Mouse (Mus musculus) midbrain, embryonic 16.5 days (tissue): ENCODE results near the gene Sorcs2. TPM values are rescaled to one million over a fixed set of nuclear protein-coding genes. Genes with fewer than 3 reads are reported as not detected.
A peak's percentile ranks its signal among the peaks of the same experiment; 100 is the strongest.
"Not testable (repeated sequence)": the region's sequence is repeated elsewhere in the genome, so short reads cannot be mapped to it uniquely, and the experiment has no call there.

Experiments used
- ATAC-seq: fragments of 200-750 bp; cut with Nextera tagmentation; 2 replicates; pipeline ENCODE4 v1.8.0; 2017; ENCODE audit warnings: moderate TSS enrichment
- H3K27ac ChIP-seq: fragments of 300-500 bp; sonication (generic); 2 replicates; pipeline ENCODE4 v1.5.1; 2014; ENCODE audit warnings: mild to moderate bottlenecking, low read length, mixed read lengths
- H3K27me3 ChIP-seq: fragments of 300-500 bp; sonication (generic); 2 replicates; pipeline ENCODE4 v1.6.1; 2014; ENCODE audit warnings: low read depth, low read length, mixed read lengths; ENCODE audit not compliant: control insufficient read depth, insufficient read depth
- H3K36me3 ChIP-seq: fragments of 300-500 bp; sonication (generic); 2 replicates; pipeline ENCODE4 v1.6.1; 2014; ENCODE audit warnings: mild to moderate bottlenecking, low read length, moderate library complexity, mixed read lengths; ENCODE audit not compliant: control insufficient read depth, insufficient read depth
- H3K4me1 ChIP-seq: fragments of 300-500 bp; sonication (generic); 2 replicates; pipeline ENCODE4 v1.6.1; 2014; ENCODE audit warnings: mild to moderate bottlenecking, low read length, mixed read lengths; ENCODE audit not compliant: control insufficient read depth, insufficient read depth
- H3K4me2 ChIP-seq: fragments of 300-500 bp; sonication (generic); 2 replicates; pipeline ENCODE4 v1.6.1; 2014; ENCODE audit warnings: mild to moderate bottlenecking, low read length, mixed read lengths
- H3K4me3 ChIP-seq: fragments of 300-500 bp; sonication (generic); 2 replicates; pipeline ENCODE4 v1.5.1; 2014; ENCODE audit warnings: low read depth, mild to moderate bottlenecking, low read length, moderate library complexity, mixed read lengths
- H3K9ac ChIP-seq: fragments of 300-500 bp; sonication (generic); 2 replicates; pipeline ENCODE4 v1.6.1; 2014; ENCODE audit warnings: low read depth, low read length, mixed read lengths
- H3K9me3 ChIP-seq: fragments of 300-500 bp; sonication (generic); replicated peaks from 2 replicates; pipeline ENCODE4 v1.6.1; 2014; ENCODE audit warnings: mild to moderate bottlenecking, low read length, mixed read lengths; ENCODE audit not compliant: control insufficient read depth, poor library complexity, severe bottlenecking
- WGBS: fragments of 180-500 bp; shearing (Covaris S2); extraction: QIAGEN DNeasy Blood & Tissue Kit; methylation state at CpG from one replicate; pipeline ENCODE4 v1.1.7; 2014; 5-methylcytosine and 5-hydroxymethylcytosine counted together
- polyA plus RNA-seq: library from polyadenylated mRNA; unstranded; fragments of >200 nt; fragmentation: Nextera tagmentation; extraction: Ambion mirVana; gene quantifications from 2 replicates; pipeline ENCODE4 v1.2.1, GENCODE M21; 2015

The Sorcs2 gene
- polyA plus RNA-seq, 1 experiment from 2014 or later = 21.3 TPM

DNA sequence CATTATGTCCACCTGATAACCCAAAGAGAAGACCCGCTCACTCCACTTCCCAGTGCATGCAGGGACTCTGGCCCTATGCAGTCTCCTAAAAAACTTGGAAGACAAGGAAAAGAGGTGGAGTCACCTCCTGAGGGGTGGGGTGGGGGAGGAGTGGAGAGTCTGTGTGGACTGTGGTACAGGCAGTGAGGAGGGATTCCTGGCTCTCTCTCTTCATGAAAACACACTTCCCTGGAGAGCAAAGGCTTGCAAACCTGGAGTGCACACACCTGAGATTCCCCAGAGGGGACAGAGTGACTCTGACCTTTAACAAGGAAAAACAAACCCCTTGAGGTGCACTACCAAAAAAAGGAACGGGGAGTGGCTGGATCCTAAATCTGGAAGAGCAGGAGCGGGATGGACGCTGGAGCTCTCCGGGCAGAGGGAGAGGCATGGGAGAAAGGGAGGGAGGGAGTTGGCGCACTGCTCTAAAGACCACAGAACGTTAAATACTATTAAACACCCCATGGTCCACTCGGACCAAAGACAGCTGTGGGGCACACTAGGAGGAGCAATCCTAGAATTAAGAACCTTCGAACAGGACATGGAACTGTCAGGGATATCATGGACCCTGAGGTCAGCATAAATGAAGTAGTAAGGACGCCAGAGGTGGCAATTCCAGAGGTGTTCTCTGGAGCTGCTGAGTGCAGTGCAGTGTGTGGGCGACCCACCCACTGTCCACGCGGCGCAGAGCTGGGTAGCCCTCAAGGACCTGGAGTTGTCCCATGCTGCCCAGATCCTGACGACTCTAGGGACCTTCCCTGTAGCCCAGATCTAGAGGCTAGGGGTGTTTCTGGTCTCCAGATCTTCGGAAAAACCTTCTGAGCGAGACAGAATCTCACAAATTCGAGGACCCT is 1.2 kb downstream of the Sorcs2 start:
- peak overlapping the region; percentile 82 for H3K9ac ChIP-seq
- peaks cover 29% of the 10 kb centered on the region; the same call in 1 of the 2 replicates for H3K4me1 ChIP-seq
- ATAC-seq = no peak
- no peaks in the 10 kb centered on the region for H3K36me3 ChIP-seq
- H3K4me2 ChIP-seq = peak overlapping the region; percentile 86
- H3K27ac ChIP-seq = no peak overlapping the region
- H3K4me3 ChIP-seq = peak overlapping the region; percentile 70
- no peaks in the 10 kb centered on the region for H3K9me3 ChIP-seq
- no peaks in the 10 kb centered on the region for H3K27me3 ChIP-seq
- WGBS = 4% methylated on average over 18 of the region's 18 CpGs

DNA sequence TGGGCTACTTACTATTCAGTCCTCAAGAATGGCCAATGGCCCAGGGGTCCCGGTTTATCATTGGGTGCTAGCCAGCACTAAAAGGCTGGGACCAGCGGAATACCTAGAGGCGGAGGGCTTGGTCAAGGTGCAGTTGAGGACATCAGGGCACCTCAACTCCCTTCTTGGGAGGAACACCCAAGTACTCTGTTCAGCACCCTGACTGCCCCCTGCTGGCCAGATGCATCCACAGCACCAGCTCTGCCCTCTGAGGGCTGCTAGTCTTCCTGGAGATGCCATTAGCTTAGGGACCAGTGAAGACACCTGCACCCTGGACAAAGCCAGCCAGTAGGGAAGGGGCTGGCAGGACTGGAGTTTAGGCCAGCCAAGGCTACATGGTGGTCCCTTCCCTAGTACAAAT is 1.9 kb downstream of the Sorcs2 start:
- H3K36me3 ChIP-seq = no peaks in the 10 kb centered on the region
- WGBS = 69% methylated on average over 3 of the region's 3 CpGs
- no peak overlapping the region for H3K9ac ChIP-seq
- H3K4me3 ChIP-seq = peak overlapping the region; percentile 70
- no peak for ATAC-seq
- no peaks in the 10 kb centered on the region for H3K27me3 ChIP-seq
- H3K27ac ChIP-seq = no peak overlapping the region
- peak overlapping the region; percentile 86 for H3K4me2 ChIP-seq
- no peaks in the 10 kb centered on the region for H3K9me3 ChIP-seq
- peaks cover 30% of the 10 kb centered on the region; the same call in 1 of the 2 replicates for H3K4me1 ChIP-seq

DNA sequence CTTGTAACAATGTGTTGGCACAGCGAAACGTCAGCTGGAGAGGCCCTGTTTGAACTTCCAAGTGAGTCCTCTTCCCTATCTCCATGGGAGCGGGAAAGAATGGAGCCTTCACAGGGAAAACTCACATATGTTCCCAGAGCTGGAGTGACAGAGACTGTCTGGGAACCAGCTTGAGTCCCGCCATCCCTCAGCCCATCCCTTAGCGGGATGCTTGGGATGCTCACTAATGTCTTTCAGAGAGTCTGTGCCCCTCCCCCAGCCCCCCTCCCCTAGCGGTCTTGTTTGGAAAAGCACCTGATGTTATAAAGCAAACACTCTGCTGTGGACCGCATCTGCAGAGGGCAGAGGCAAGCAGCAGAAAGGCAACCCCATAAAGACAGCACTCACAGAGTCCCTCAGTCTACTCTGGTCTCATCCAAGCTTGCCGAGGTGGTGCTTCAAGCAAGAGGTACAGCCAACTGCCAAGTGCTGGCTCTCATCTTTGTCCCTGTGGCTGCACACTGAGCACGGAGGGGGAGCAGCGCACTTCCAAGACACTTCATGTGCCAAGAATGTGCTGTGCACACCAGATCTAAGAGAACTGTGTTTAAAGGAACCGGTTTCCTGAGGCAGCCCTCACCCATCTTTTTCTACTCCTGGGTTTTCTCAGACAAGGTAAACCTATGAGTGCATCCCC is 3.0 kb downstream of the Sorcs2 start:
- Histone ChIP-seq H3K4me1 (peaks cover 30% of the 10 kb centered on the region; the same call in 1 of the 2 replicates), H3K9me3 (no peaks in the 10 kb centered on the region), H3K4me3 (peak overlapping the region; percentile 70; the same call in 1 of the 2 replicates), H3K9ac (no peak overlapping the region), H3K4me2 (peak overlapping the region; percentile 86), H3K27me3 (no peaks in the 10 kb centered on the region), H3K36me3 (no peaks in the 10 kb centered on the region), H3K27ac (no peak overlapping the region)
- no peak for ATAC-seq
- 40% methylated on average over 11 of the region's 11 CpGs for WGBS

DNA sequence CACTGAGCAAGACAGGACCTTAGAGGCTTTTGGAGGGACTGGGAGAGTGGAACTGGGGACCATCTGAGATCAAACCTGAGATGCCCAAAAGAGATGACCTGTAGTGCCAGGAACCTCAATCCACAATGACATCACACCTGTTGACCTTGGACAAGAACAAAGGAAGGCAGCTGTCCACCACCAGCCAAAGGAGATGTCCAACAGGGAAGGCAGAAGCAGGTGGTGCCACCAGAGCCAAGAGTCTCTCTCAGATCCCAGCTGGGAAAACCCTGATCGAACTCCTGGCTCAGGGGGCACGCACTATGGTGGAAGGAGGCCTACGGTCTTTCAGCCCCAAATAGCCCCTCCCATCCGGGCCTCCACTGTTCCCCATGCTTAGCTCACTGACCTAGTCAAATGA is 6.2 kb downstream of the Sorcs2 start:
- WGBS = 84% methylated on average over 4 of the region's 4 CpGs
- Histone ChIP-seq H3K27me3 (no peaks in the 10 kb centered on the region), H3K9ac (no peak overlapping the region), H3K27ac (no peak overlapping the region), H3K4me3 (no peak overlapping the region), H3K4me2 (no peak overlapping the region), H3K4me1 (peaks cover 28% of the 10 kb centered on the region; the same call in 1 of the 2 replicates), H3K9me3 (no peaks in the 10 kb centered on the region), H3K36me3 (no peaks in the 10 kb centered on the region)
- ATAC-seq = no peak

DNA sequence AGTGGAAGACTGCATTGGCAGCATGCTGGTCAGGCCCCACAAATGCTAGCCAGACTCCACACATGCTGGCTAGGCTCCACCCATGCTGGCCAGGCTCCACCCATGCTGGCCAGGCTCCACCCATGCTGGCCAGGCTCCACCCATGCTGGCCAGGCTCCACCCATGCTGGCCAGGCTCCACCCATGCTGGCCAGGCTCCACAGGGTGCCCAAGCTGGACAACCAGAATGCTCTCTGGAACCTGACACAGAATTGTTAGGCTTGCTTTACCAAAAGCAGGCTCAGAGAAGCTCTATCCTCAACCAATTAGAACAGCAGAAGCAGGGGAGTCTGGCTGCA is 7.4 kb downstream of the Sorcs2 start:
- peaks cover 18% of the 10 kb centered on the region; the same call in 1 of the 2 replicates for H3K4me1 ChIP-seq
- H3K4me3 ChIP-seq, H3K27ac ChIP-seq, H3K4me2 ChIP-seq, H3K9ac ChIP-seq, H3K27me3 ChIP-seq, H3K36me3 ChIP-seq, H3K9me3 ChIP-seq, ATAC-seq: not testable (repeated sequence)

DNA sequence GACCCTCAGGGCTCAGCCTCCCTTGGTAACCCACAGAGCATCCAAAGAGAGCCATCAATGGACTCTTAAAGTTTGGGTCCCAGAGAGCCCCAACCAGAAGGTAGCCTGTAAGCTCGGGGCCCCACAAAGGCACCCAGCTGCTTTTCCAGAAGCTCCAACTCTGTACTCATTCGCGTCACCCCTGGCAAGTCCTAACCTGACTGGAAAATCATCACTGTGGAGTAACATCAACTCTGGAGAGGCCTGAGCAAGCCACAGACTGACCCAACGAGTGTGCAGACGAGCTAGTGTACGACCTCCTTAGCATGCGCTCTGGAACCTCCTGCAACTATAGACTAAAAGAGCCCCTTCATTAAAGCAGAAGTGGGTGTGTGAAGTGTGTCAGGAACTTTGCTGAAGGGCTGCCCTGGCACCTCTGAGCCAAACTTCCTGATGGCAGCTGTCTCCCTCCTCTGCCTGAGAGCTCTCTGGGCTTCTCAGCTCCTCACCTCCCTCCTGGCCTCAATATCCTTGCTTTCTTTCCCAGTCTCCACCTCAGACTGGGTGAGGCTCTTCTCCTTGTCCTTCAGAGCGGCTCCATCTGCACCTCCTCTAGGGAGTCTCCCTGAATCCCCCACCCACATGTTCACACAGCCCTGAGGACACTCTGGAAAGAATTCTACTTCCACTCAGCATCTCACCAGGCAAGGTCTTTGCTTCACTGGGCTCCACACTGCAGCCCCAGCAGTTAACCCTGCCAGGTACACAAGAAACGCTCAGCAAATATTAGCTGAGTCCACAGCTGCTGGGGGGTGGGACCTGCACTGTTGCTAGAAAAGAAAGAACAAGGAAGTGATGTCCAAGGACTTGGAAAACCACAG is 8.0 kb downstream of the Sorcs2 start:
- H3K27ac ChIP-seq = no peak overlapping the region
- no peaks in the 10 kb centered on the region for H3K9me3 ChIP-seq
- no peak overlapping the region for H3K4me2 ChIP-seq
- H3K4me3 ChIP-seq = no peak overlapping the region
- ATAC-seq = no peak
- no peaks in the 10 kb centered on the region for H3K27me3 ChIP-seq
- 82% methylated on average over 9 of the region's 9 CpGs for WGBS
- no peak overlapping the region for H3K9ac ChIP-seq
- peaks cover 12% of the 10 kb centered on the region; the same call in 1 of the 2 replicates for H3K4me1 ChIP-seq
- no peaks in the 10 kb centered on the region for H3K36me3 ChIP-seq

DNA sequence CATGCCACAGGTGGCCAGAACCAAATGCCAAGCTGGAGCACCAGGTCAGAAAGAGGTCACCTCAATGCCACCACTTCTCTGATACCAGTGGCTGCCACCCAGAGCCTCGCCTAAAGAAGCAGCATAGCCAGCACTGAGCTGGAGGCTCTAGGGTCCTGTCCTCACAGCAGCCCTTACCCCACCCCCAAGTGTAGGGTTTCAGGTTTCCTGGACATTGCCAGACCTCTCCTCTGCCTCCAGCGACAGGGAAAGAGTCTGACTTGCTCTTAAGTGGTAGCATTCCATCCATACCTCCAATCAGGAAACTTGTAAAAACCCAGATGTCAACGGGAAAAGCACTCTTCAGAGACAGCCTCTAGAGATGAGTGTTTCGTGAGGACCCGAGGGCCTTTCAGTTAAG is 12.9 kb downstream of the Sorcs2 start:
- no peaks in the 10 kb centered on the region for H3K36me3 ChIP-seq
- no peaks in the 10 kb centered on the region for H3K9me3 ChIP-seq
- no peak overlapping the region for H3K27ac ChIP-seq
- no peak overlapping the region for H3K4me2 ChIP-seq
- no peak for ATAC-seq
- WGBS = 42% methylated on average over 5 of the region's 5 CpGs
- H3K4me1 ChIP-seq = peaks cover 8% of the 10 kb centered on the region
- H3K4me3 ChIP-seq = no peak overlapping the region
- H3K27me3 ChIP-seq = no peaks in the 10 kb centered on the region
- H3K9ac ChIP-seq = no peak overlapping the region

DNA sequence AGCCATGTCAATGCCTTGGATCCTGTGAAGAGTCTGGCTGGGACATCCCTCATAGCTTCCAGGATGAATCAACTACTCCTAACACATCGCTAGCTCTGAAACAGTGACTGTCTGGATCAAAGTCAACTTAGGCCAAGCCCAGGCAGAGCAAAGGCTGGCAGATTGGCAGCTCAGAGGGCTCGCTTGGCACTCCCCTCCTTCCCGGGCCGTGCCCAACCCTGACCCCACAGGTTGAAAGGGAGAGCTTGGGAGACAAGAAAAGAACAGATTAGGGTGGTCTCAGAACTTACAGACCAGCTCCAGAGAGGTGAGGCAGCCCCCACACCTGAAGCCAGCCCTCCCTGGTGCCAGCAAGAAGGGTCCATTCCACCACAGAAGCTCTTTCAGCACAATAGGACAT is 14.5 kb downstream of the Sorcs2 start:
- no peak overlapping the region for H3K9ac ChIP-seq
- peaks cover 4% of the 10 kb centered on the region; the same call in 1 of the 2 replicates for H3K4me1 ChIP-seq
- H3K27me3 ChIP-seq = no peaks in the 10 kb centered on the region
- no peak overlapping the region for H3K27ac ChIP-seq
- H3K36me3 ChIP-seq = no peaks in the 10 kb centered on the region
- WGBS = 79% methylated on average over 4 of the region's 4 CpGs
- no peak overlapping the region for H3K4me3 ChIP-seq
- no peak for ATAC-seq
- no peak overlapping the region for H3K4me2 ChIP-seq
- H3K9me3 ChIP-seq = no peaks in the 10 kb centered on the region
